Mouse (Mus musculus) frontal cortex, postnatal 14 days (tissue): ENCODE data around the gene Olfr397.

ENCODE experiments used
- DNase-seq, 2 experiments: peaks; one replicate each; pipeline ENCODE4 v3.0.0; 2022; ENCODE audit warnings: low spot score in 2 of 2

The Olfr397 gene

DNA sequence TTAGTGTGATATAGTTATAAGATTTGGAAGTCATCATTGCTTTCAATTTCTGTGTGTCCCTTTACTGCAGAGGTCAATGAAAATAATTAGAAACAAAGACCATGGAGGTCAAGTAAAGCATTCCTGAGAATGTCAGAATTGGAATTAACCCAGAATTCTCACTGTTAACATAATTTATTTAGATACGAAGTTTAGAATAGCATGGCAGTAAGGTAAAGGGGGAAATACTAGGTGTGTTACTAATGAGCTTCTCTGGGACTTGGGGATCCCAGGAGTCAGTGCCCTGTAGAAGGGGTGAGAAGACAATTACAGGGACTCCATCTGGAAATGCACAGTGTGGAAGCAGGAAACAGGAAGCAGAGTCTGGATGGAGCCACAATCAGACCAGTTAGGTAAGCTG, at the start of gene Olfr397:
Olfr397 (plus strand) TSS at position 301 of the 400 bp plus-strand sequence.
- DNase-seq, result no peak

DNA sequence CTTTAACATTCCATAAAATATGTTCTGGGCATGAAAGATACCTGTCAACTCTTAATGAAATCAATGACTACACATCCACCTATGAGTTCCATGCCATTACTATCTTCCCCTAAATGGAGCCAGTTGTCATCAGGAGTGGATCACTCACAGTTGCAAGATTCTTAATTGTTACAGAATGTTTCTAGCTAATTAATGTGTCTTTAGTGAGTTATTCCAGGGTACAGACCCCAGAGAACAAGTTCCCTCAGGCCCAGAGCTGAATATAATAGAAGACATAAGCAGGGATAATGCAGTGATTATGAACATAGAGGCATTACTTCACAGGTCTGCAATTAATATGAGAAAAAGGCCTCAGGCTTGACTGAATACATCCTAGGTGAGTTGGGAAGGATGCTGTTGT, 24.2 kb upstream of the Olfr397 start, which contains the start of gene Olfr23:
Olfr23 (plus strand) TSS at position 301 of the 400 bp plus-strand sequence.
- no peak for DNase-seq

DNA sequence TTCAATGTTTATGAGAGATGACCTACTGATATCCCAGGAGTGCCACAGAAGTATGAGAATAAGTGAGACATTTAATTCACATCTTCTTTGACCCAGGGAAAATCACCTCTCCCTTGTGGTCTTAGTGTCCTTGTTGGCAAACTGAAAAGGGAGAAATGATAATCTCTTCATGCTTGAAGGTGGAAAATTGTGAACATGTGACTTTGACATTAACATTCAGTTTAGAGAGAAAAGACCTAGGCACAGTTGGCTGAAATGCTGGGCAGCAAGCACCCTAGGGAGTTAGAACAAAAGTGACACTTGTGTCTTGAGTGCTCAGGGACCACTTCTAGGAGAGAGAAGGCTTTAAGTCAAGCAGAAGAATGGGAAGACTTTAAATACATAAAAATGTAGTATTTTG, 29.7 kb downstream of the Olfr397 start, which contains the start of gene Olfr398:
Olfr398 (minus strand) TSS at position 101 of the 400 bp plus-strand sequence.
- no peak for DNase-seq

DNA sequence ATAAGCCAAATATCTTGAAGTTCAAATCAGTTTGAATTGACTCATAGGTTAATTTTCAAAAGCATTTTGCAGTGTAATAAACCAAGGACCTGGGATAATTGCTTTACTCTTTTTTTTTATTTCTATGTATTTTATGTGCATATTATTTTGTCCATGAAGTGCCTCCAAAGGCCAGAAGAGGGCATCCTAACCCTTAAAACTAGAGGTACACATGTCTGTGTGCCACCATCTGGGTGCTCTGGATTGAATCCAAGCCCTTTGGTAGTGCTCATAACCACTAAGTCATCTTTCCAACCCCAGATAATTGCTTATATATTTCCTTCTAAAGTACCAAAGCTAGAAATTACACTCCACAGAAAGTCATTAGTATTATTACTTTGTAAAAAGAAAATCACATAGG, 32.5 kb downstream of the Olfr397 start:
- no peak for DNase-seq
